Mouse (Mus musculus): ENCODE measurements around the gene Mrm2.

DNA sequence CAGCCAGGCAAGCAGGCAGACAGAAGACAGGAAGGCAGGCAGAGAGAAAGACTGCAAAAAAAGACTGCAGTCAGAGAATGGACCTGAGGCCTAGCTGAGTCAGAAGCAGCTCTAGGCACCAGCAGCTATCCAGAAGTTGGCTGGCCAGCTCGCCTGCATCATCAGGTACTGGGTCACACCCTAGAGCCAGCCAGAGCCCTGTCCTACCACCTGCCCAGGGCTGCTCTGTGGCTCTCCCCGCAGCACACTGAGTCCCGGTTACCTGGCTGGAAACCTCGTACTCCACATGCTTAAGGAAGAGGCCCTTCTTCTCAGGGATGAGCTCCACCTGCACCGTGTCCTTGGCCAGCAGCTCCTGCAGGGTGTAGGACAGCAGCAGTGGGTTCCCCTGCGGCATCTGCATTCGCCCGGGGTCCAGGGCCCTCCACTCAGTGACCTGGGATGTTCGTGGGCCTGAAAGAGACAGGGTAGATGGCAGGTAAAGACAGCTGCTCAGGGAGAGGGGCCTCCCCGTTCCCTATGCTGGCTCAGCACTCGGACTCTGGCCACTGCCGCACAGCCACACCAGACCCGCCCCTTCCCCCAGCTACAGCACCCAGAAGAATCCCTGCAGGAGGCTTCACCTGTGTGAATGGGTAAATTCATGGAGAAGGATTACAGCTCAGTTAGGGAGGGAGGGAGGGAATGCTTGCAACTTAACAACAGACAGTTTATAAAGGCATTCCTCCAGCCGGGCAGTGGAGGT is 28.4 kb upstream of the Mrm2 start:
- TF ChIP-seq CTCF (IDR thresholded peaks at IDR 0.05; ENCODE audit: insufficient read depth, low read depth, low read length) (no peak), POLR2A (IDR thresholded peaks at IDR 0.05; ENCODE audit: insufficient read depth, low read depth, low read length) (no peak)
